Mouse (Mus musculus): Measurements from ENCODE around the gene Dtx2. TPM values are rescaled to one million over a fixed set of nuclear protein-coding genes. Genes with fewer than 3 reads are reported as not detected.
A peak's percentile ranks its signal among the peaks of the same experiment; 100 is the strongest.

The Dtx2 gene
- total and polyA plus RNA-seq, 3 experiments = 6.3 to 10.9 (median 7.3) TPM

DNA sequence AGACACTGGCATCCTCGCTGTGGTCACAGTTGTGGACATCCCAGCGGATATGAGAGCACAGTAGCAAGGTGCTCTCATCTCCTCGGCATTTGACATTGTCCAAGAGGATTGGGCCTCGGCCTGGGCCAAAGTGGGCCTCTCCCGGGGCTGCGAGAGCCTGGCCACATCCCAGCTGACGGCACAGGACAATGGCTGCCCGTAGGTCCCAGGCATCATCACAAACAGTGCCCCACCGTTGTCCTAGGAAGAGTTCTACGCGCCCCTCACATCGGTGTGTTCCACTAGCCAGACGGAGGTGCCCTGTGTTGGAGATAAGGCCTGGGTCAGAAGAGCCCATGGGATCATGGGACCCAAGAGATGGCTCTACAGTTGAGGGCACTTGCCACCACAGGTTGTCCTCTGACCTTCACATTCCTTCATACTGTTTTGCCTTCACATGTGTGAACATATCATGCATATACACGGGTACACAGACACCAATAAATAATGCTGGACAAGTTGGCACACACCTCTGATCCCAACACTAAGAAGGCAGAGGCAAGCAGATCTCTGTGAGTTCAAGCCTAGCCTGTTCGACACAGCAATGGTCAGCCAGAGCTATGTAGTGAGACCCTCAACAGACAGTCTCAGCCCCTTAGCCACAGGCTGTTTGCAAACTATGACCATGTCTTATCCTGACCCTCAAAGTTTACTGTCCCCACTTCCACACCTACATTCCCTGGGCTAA is 33.5 kb upstream of the Dtx2 start:
- no peak for DNase-seq
- WGBS = 97% methylated on average over 15 of the region's 15 CpGs
- Histone ChIP-seq H3K27ac (peak overlapping the region; percentile 97), H3K79me2 (replicated peaks; ENCODE audit: control insufficient read depth, insufficient read depth, low read length) (no peaks in the 10 kb centered on the region), H3K4me3 (no peak overlapping the region), H3K4me1 (ENCODE audit: control insufficient read depth, insufficient read depth, low read length) (peaks cover 11% of the 10 kb centered on the region), H3K9ac (ENCODE audit: low read depth, low read length) (no peak overlapping the region), H3K27me3 (ENCODE audit: control insufficient read depth, insufficient read depth, low read length) (no peaks in the 10 kb centered on the region), H3K36me3 (ENCODE audit: control insufficient read depth, insufficient read depth, low read length) (peaks cover 2% of the 10 kb centered on the region; the same call in 1 of the 2 replicates)
- intact Hi-C loops (cut with DNase I) = no loop called here
- TF ChIP-seq CTCF (IDR thresholded peaks at IDR 0.05) (no peak), EP300 (IDR thresholded peaks at IDR 0.05; ENCODE audit: insufficient read depth, low read depth, low read length) (no peak), POLR2A (IDR thresholded peaks at IDR 0.05; ENCODE audit: insufficient read depth, low read depth, low read length) (no peak)

GRCm38 (mm10) chr5:135962125-135962491 is 32.5 kb upstream of the Dtx2 start:
- Histone ChIP-seq H3K27me3 (ENCODE audit: control insufficient read depth, insufficient read depth, low read length) (no peaks in the 10 kb centered on the region), H3K9ac (ENCODE audit: low read depth, low read length) (peak overlapping the region; percentile 9), H3K27ac (peak overlapping the region; percentile 97), H3K4me3 (peak overlapping the region; percentile 41), H3K4me1 (ENCODE audit: control insufficient read depth, insufficient read depth, low read length) (peaks cover 8% of the 10 kb centered on the region), H3K79me2 (replicated peaks; ENCODE audit: control insufficient read depth, insufficient read depth, low read length) (no peaks in the 10 kb centered on the region), H3K36me3 (ENCODE audit: control insufficient read depth, insufficient read depth, low read length) (peaks cover under 1% of the 10 kb centered on the region; the same call in 1 of the 2 replicates)
- WGBS = under 1% methylated on average over 11 of the region's 11 CpGs
- peak; percentile 81 for TF ChIP-seq POLR2A (IDR thresholded peaks at IDR 0.05; ENCODE audit: insufficient read depth, low read depth, low read length)
- no peak; the same call in 1 of the 2 replicates for TF ChIP-seq EP300 (IDR thresholded peaks at IDR 0.05; ENCODE audit: insufficient read depth, low read depth, low read length)
- no peak for DNase-seq
- intact Hi-C loops (cut with DNase I) = no loop called here

DNA sequence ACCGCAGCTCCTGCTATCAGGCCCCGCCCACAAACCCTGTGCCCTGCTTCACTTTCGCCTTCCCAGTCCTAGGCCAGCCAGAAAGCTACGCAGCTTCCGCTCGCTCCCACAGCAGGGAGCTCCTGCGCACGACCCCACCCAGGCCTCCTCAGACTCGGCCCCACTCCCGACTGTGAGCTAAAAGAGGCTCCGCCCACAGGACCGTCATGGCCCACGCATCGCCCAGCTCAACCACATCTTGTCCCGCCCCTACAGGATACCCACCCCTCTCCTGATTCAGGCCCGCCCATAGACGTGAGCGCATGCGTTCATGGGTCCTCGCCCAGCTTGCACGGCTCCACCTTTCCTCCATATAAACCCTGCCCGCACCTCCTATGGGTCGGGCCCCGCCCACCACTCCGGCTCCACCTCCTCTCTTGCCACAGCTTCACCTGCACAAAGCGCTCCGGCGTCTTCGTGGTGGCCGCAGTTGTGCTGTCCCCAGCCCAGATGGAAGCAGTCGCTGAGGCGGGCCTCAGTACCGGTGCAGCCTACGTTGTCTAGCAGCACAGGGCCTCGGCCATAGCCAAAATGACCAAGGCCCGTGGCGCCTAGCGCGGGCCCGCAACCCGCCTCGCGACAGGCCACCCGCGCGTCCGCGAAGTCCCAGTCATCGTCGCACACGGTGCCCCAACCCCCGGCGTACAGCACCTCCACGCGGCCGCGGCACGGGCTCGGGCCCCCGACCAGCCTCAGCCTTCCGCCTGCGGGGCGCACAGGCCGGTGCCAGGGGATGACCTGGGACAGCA is 31.9 kb upstream of the Dtx2 start:
- TF ChIP-seq POLR2A (IDR thresholded peaks at IDR 0.05; ENCODE audit: insufficient read depth, low read depth, low read length) = peak; percentile 94
- TF ChIP-seq EP300 (IDR thresholded peaks at IDR 0.05; ENCODE audit: insufficient read depth, low read depth, low read length) = peak; percentile 71; the same call in 1 of the 2 replicates
- peak; percentile 28; the same call in 1 of the 2 replicates for TF ChIP-seq CTCF (IDR thresholded peaks at IDR 0.05)
- peak; percentile 95 to 100 for DNase-seq
- Histone ChIP-seq H3K4me1 (ENCODE audit: control insufficient read depth, insufficient read depth, low read length) (peaks cover 8% of the 10 kb centered on the region), H3K27ac (peak overlapping the region; percentile 97), H3K36me3 (ENCODE audit: control insufficient read depth, insufficient read depth, low read length) (no peaks in the 10 kb centered on the region), H3K79me2 (replicated peaks; ENCODE audit: control insufficient read depth, insufficient read depth, low read length) (no peaks in the 10 kb centered on the region), H3K9ac (ENCODE audit: low read depth, low read length) (peak overlapping the region; percentile 91), H3K27me3 (ENCODE audit: control insufficient read depth, insufficient read depth, low read length) (no peaks in the 10 kb centered on the region), H3K4me3 (peak overlapping the region; percentile 83)
- WGBS = under 1% methylated on average over 64 of the region's 64 CpGs
- intact Hi-C loops (cut with DNase I) = no loop called here

- H3K4me3 ChIP-seq = peak overlapping the region; percentile 83
- peaks cover 5% of the 10 kb centered on the region for H3K4me1 ChIP-seq (ENCODE audit: control insufficient read depth, insufficient read depth, low read length)
- no peaks in the 10 kb centered on the region for H3K27me3 ChIP-seq (ENCODE audit: control insufficient read depth, insufficient read depth, low read length)
- DNase-seq = no peak
- no peaks in the 10 kb centered on the region for H3K79me2 ChIP-seq (replicated peaks; ENCODE audit: control insufficient read depth, insufficient read depth, low read length)
- H3K9ac ChIP-seq (ENCODE audit: low read depth, low read length) = peak overlapping the region; percentile 91
- intact Hi-C loops (cut with DNase I) = no loop called here
- WGBS = 14% methylated on average over 6 of the region's 6 CpGs
- no peaks in the 10 kb centered on the region for H3K36me3 ChIP-seq (ENCODE audit: control insufficient read depth, insufficient read depth, low read length)
- TF ChIP-seq CTCF (IDR thresholded peaks at IDR 0.05) (no peak), POLR2A (IDR thresholded peaks at IDR 0.05; ENCODE audit: insufficient read depth, low read depth, low read length) (no peak), EP300 (IDR thresholded peaks at IDR 0.05; ENCODE audit: insufficient read depth, low read depth, low read length) (no peak)
- H3K27ac ChIP-seq = peak overlapping the region; percentile 97
These were observed 31.3 kb upstream of the Dtx2 start for GRCm38 (mm10) chr5:135963280-135963627.

GRCm38 (mm10) chr5:135965501-135965930 is 29.1 kb upstream of the Dtx2 start:
- WGBS = 13% methylated on average over 24 of the region's 24 CpGs
- TF ChIP-seq EP300 (IDR thresholded peaks at IDR 0.05; ENCODE audit: insufficient read depth, low read depth, low read length) = no peak
- no peak for TF ChIP-seq POLR2A (IDR thresholded peaks at IDR 0.05; ENCODE audit: insufficient read depth, low read depth, low read length)
- TF ChIP-seq CTCF (IDR thresholded peaks at IDR 0.05) = peak; percentile 14; the same call in 1 of the 2 replicates
- peaks cover 5% of the 10 kb centered on the region for H3K4me1 ChIP-seq (ENCODE audit: control insufficient read depth, insufficient read depth, low read length)
- H3K27ac ChIP-seq = no peak overlapping the region
- no peak overlapping the region for H3K4me3 ChIP-seq
- H3K9ac ChIP-seq (ENCODE audit: low read depth, low read length) = no peak overlapping the region; the same call in 1 of the 2 replicates
- H3K79me2 ChIP-seq (replicated peaks; ENCODE audit: control insufficient read depth, insufficient read depth, low read length) = no peaks in the 10 kb centered on the region
- intact Hi-C loops (cut with DNase I) = no loop called here
- no peaks in the 10 kb centered on the region for H3K36me3 ChIP-seq (ENCODE audit: control insufficient read depth, insufficient read depth, low read length)
- DNase-seq = no peak
- H3K27me3 ChIP-seq (ENCODE audit: control insufficient read depth, insufficient read depth, low read length) = no peaks in the 10 kb centered on the region
